Mouse (Mus musculus) embryo, embryonic 9.5 days (tissue): ENCODE results near the gene Fam189b.

Experiments used
- DNase-seq: peaks from one replicate; pipeline ENCODE4 v3.0.0-alpha.2; 2017; ENCODE audit errors: extremely low spot score

The Fam189b gene

GRCm38 (mm10) chr3:89165268-89165870 is 17.6 kb upstream of the Fam189b start:
- no peak for DNase-seq

DNA sequence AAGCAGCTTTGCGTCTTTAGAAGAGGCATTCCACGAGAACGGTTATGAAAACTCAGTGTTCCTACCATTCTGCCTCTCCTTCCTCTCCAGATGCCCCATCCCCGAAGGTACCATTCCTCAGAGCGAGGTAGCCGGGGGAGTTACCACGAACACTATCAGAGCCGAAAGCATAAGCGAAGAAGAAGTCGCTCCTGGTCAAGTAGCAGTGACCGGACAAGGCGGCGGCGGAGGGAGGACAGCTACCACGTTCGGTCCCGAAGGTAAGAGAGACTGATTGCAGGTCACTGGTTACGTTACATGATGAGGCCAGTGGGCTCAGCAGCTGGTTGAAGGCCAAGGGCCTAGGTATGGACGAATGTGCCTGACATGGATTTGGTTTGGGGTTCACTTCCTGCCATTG is 16.0 kb upstream of the Fam189b start:
- no peak for DNase-seq

DNA sequence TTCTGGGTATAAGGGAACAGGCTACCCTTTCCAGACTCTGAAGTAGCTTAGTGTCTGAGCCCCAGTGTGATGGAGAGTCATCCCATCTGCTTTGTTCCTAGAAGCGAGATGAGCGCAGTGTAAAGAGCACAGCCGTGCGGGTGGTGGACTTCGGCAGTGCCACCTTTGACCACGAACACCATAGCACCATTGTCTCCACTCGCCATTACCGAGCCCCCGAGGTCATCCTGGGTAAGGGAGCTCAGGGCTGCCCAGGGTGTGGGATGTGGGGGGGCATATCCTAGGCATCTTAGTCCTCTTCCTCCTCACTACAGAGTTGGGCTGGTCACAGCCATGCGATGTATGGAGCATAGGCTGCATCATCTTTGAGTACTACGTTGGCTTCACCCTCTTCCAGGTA is 8.1 kb upstream of the Fam189b start:
- no peak for DNase-seq

DNA sequence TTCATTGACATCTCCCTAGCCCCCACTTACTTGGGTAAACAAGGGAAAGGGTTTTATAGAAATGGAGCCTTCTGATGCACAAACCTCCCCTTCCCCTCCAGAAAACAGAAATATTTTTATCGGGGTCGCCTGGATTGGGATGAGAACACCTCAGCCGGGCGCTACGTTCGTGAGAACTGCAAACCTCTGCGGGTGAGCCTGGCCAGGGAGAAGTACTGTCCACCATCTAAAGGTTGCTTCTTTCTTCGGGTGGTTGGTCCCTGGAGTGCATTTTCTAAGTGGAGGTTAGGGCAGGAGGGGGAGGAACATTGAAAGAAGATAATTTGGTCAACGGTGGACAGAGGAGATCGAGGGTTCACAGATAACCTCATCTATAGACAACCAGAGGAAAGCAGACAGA is 7.4 kb upstream of the Fam189b start:
- DNase-seq = no peak

DNA sequence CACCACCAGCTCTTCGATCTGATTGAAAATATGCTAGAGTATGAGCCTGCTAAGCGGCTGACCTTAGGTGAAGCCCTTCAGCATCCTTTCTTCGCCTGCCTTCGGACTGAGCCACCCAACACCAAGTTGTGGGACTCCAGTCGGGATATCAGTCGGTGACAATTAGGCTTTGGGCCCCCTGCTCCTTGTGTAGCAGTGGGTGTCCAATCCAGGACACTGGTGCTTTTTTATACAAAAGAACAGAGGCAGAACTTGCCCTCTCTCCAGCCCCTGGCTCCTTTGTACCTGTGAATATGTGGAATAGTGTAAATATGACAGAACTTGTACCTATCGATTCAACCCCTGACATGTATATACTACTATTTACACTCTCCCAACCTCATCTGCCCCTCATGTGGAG is 6.5 kb upstream of the Fam189b start:
- no peak for DNase-seq

- DNase-seq = peak; percentile 95
These were observed 5.5 kb upstream of the Fam189b start, which contains the start of gene Scamp3 for GRCm38 (mm10) chr3:89177242-89178106. Scamp3 (plus strand) TSS chr3:89177473.

DNA sequence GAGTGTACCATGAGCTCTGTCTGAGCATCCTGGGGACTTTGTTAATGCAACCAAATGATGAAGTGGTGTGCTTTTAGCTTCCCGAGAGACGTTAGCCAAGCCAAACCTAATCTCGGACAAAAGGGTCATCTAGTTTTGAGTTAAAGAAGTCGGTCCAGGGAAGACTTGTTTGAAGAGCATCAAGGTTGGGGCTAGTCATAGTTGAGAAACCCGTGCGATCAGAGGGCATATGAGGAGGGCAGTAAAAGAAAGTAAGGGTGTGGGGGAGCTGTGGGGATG is 4.9 kb upstream of the Fam189b start:
- DNase-seq = no peak

GRCm38 (mm10) chr3:89179056-89179455 is 3.9 kb upstream of the Fam189b start:
- no peak for DNase-seq

GRCm38 (mm10) chr3:89181749-89182500 is 1.0 kb upstream of the Fam189b start:
- no peak for DNase-seq

- DNase-seq = no peak
These were observed 349 bp upstream of the Fam189b start for GRCm38 (mm10) chr3:89182531-89183057.

- DNase-seq = no peak
These were observed 994 bp downstream of the Fam189b start for GRCm38 (mm10) chr3:89183959-89184315.

GRCm38 (mm10) chr3:89187197-89187596 is 4.3 kb downstream of the Fam189b start:
- DNase-seq = no peak

DNA sequence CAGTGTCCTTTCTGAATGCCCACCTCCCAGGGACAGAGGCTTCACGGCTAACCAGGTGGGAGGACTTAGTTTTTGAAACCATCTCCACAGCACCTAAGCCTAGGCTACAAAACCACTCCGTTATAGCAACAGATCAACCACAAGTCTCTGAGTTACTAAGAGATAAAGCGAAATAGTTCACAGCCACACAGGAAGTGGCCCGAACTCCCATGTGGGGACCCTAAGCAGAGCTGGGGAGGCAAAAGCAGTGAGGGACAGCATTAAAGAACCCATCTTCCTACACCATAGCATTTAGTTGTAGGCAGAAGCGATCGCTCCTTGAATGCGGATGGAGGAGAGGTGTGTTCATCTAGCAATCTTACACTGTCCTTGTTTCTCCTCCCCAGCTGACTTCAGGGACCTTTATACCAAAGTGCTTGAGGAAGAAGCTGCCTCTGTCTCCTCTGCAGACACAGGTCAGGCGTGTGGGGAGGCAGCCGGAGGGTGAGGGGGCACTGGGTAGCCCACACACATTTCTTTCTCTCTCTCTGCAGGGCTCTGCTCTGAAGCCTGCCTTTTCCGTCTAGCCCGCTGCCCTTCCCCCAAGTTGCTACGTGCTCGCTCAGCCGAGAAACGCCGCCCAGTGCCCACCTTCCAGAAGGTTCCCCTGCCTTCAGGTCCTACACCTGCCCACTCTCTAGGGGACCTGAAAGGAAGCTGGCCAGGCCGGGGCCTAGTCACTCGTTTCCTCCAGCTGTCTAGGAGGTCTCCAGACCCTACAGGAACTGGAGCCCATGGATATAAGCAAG is 4.9 kb downstream of the Fam189b start:
- no peak for DNase-seq

GRCm38 (mm10) chr3:89188478-89188875 is 5.5 kb downstream of the Fam189b start:
- DNase-seq = no peak

- no peak for DNase-seq
These were observed 7.5 kb downstream of the Fam189b start for GRCm38 (mm10) chr3:89190436-89190835.

GRCm38 (mm10) chr3:89193351-89193750 is 10.4 kb downstream of the Fam189b start:
- DNase-seq = no peak

DNA sequence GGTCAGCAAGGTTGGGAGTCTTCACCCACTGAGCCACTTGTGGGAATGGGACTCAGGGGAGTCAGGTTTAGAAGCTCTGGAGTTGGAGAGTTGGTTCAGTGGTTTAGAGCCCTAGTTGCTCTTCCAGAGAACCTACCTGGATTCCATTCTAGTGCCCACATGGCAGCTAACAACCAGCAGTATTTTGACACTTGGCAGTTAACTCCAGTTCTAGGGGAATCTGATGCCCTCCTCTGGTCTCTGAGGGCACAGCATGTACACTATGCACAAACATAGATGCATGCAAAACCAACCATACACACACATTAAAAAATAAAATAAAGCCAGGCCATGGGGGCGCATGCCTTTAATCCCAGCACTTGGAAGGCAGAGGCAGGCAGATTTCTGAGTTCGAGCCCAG is 10.9 kb downstream of the Fam189b start:
- DNase-seq = no peak

GRCm38 (mm10) chr3:89195979-89196877 is 13.3 kb downstream of the Fam189b start:
- peak; percentile 97 for DNase-seq

DNA sequence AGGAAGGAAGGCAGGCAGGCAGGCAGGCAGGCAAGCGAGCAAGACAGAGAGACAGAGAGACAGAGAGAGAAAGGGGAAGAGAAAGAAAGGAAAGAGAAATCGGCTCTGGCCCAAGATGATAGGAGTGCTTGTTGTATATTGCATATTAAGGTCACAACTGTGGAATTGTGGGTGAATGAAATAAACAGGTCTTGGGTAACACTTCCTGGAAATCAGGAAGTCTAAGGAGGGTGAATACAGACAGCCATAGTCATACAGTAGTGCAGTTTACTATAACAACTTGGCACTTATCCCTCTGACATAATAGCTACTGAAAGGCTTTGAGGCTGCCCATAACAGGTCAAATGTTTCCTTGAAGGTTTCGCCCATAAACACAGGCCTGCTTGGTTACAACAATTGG is 16.9 kb downstream of the Fam189b start:
- DNase-seq = no peak

DNA sequence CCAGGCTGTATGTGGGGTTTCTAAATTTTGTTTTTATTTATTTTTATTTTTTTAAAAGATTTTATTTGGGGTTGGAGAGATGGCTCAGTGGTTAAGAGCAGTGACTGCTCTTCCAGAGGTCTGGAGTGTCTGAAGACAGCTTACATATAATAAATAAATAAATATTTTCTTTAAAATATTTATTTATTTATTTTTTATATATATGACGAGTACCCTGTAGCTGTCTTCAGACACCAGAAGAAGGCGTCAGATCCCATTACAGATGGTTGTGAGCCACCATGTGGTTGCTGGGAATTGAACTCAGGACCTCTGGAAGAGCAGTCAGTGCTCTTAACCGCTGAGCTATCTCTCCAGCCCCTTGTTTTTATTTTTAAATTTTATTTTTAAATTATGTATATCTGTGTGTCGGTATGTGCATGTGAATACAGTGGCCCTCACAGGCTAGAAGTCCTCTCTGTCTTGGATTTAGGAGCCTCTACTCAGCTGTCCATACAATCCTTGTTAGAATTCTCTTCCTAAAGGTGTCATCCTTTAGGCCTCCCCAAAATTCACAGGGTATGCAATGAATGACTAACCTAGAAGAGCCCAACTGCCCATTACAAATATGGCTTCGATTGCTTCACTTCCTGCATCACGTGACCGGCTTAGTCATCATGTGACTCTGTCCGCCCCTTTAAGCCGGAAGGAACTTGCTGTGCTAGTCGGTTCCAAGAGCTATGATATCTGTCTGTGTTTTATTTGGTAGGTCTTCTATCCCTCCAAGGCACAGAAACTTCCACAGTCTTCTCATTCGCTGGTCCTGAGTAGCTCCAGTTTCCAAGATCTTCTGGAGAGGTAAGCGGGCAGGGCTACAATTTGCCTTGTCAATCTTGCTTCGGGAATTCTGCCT is 19.6 kb downstream of the Fam189b start, which contains the start of gene Gba:
Gene Gba (plus strand): TSS at position 676 of the 889 bp plus-strand sequence.
- DNase-seq = peak; percentile 89
